Mouse (Mus musculus) C2C12 (cell line): ENCODE measurements around the gene Ltbp2. TPM values are rescaled to one million over a fixed set of nuclear protein-coding genes. Genes with fewer than 3 reads are reported as not detected.

Experiments used
- H3K27me3 ChIP-seq: one replicate; pipeline ENCODE4 v1.6.1; 2011; ENCODE audit not compliant: control insufficient read depth, insufficient read depth, insufficient read length
- H3K36me3 ChIP-seq: one replicate; pipeline ENCODE4 v1.6.1; 2011; ENCODE audit not compliant: control insufficient read depth, insufficient read depth
- H3K4me3 ChIP-seq: one replicate; pipeline ENCODE4 v1.5.1; 2011; ENCODE audit warnings: mild to moderate bottlenecking, control low read depth; ENCODE audit not compliant: poor library complexity, insufficient read depth, severe bottlenecking
- H3K79me2 ChIP-seq: one replicate; pipeline ENCODE4 v1.6.1; 2011; ENCODE audit not compliant: control insufficient read depth, insufficient read depth
- H3K79me3 ChIP-seq: one replicate; pipeline ENCODE4 v1.6.1; 2011; ENCODE audit warnings: low read depth, control low read depth
- H3ac ChIP-seq: one replicate; pipeline ENCODE3; 2011; ENCODE audit warnings: low read depth; ENCODE audit not compliant: control insufficient read depth, insufficient read length
- CEBPB ChIP-seq: IDR thresholded peaks from one replicate; pipeline ENCODE4 v1.6.1; 2011; ENCODE audit warnings: low read depth, mild to moderate bottlenecking, control low read depth, moderate library complexity
- CTCF ChIP-seq: IDR thresholded peaks from one replicate; pipeline ENCODE4 v1.5.1; 2011; ENCODE audit not compliant: control insufficient read depth, insufficient read depth, insufficient read length
- FOSL1 ChIP-seq: IDR thresholded peaks from one replicate; pipeline ENCODE4 v1.8.0; 2011; ENCODE audit warnings: mild to moderate bottlenecking, low read length; ENCODE audit not compliant: poor library complexity, insufficient read depth, severe bottlenecking
- MAX ChIP-seq: IDR thresholded peaks from one replicate; pipeline ENCODE4 v1.6.1; 2011; ENCODE audit warnings: mild to moderate bottlenecking, control low read depth
- MYOD1 ChIP-seq: IDR thresholded peaks from one replicate; pipeline ENCODE4 v1.6.1; 2011; ENCODE audit warnings: low read depth; ENCODE audit not compliant: control insufficient read depth, insufficient read length
- MYOG ChIP-seq: IDR thresholded peaks from one replicate; pipeline ENCODE4 v1.6.1; 2011; ENCODE audit not compliant: control insufficient read depth, insufficient read length; ENCODE audit errors: extremely low read depth
- USF1 ChIP-seq: IDR thresholded peaks from one replicate; pipeline ENCODE4 v1.6.1; 2011; ENCODE audit warnings: low read depth, mild to moderate bottlenecking, control low read depth, moderate library complexity
- polyA plus RNA-seq: library from polyadenylated mRNA; unstranded; fragments of >200 nt; fragmentation: generic; extraction: Trizol; gene quantifications from one replicate; pipeline ENCODE4 v1.2.1, GENCODE M21; 2012; ENCODE audit warnings: missing spikeins

The Ltbp2 gene
- polyA plus RNA-seq, 1 experiment = 49.5 TPM

DNA sequence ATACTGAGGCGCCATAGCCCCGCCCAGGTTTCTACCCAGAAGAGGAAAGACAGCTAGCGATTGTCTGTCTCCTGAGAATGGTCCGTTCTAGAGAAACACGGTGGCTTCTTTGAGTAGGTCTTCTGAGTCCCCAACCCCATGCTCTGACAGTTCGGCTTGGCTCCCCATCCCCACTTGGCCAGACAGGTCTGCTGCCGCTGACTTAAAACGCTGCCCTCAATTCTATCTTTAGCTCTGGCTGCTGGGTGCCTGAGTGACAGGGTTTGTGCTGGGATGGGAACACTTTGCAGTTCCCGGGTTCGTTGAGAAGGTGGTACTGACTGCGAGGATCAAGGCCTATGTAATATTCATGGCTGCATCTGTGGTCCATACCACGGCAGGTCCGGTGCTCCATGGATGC, 143.0 kb downstream of the Ltbp2 start:
- TF ChIP-seq CEBPB = no peak
- TF ChIP-seq FOSL1 = no peak
- TF ChIP-seq CTCF = no peak
- no peak for TF ChIP-seq USF1
- no peak for TF ChIP-seq MAX
- TF ChIP-seq MYOD1 = no peak
- TF ChIP-seq MYOG = no peak
- H3K36me3 ChIP-seq = no peaks in the 10 kb centered on the region
- no peaks in the 10 kb centered on the region for H3K79me3 ChIP-seq
- peaks cover 18% of the 10 kb centered on the region for H3K27me3 ChIP-seq
- H3K4me3 ChIP-seq = no peak overlapping the region
- no peaks in the 10 kb centered on the region for H3K79me2 ChIP-seq
- no peak overlapping the region for H3ac ChIP-seq

Other genes with a start within 250 kb of the Ltbp2 start
- not detected for gene Vrtn, start 235.5 kb downstream of the Ltbp2 start, polyA plus RNA-seq
- not detected for gene Syndig1l, start 177.7 kb downstream of the Ltbp2 start, polyA plus RNA-seq
- 226 TPM for gene Npc2, start 103.4 kb downstream of the Ltbp2 start, polyA plus RNA-seq
- 44.1 TPM for gene Isca2, start 103.3 kb downstream of the Ltbp2 start, polyA plus RNA-seq
- gene Fcf1, start 94.4 kb upstream of the Ltbp2 start, polyA plus RNA-seq = 115 TPM
- gene Arel1, start 94.4 kb upstream of the Ltbp2 start, polyA plus RNA-seq = 9.9 TPM
- 16.6 TPM for gene Ylpm1, start 119.8 kb upstream of the Ltbp2 start, polyA plus RNA-seq
- 2.0 TPM for gene Prox2, start 234.2 kb upstream of the Ltbp2 start, polyA plus RNA-seq
- gene Dlst, start 234.3 kb upstream of the Ltbp2 start, polyA plus RNA-seq = 167 TPM